In genomic region chr7:58736841-58737547, GRCm38 (mm10) we compare ENCODE assay signal across 15 mouse cellular contexts.
DNase-seq lines count a peak whose midpoint lies in the region; ATAC-seq lines count a peak whose summit lies in the region.
"Had no signal": no experiment of that assay in that cellular context is flagged by ENCODE, and none has a peak within 500 bp of the region (broad histone marks: within the 10 kb centered on the region; RNA-seq: fewer than 3 reads in every experiment).

No protein-coding gene starts in this region.

- no peak for DNase-seq in liver
- peak; percentile 42 for DNase-seq in 3134 (ENCODE audit: extremely low read depth, insufficient read length, low spot score)
- DNase-seq in 416B (ENCODE audit: low read depth): peak; percentile 79
- no peak for DNase-seq in left cerebral cortex, adult 8-10 months (ENCODE audit: low spot score in 2 of 2)
- no peak for DNase-seq in adrenal gland, adult 8-10 months
- DNase-seq: cerebellum, adult 2 months; heart, adult 2 months; heart, postnatal 10 days; liver, embryonic 13.5 days; midbrain, embryonic 14.5 days; right cerebral cortex, postnatal 25 days had no signal

- no peak overlapping the region for H3K4me3 ChIP-seq in liver, embryonic 16.5 days (ENCODE audit: low read depth, low read length)
- H3K4me3 ChIP-seq: heart, adult 2 months; layer of hippocampus, adult 2 months; liver, embryonic 13.5 days had no signal

- no peaks in the 10 kb centered on the region for H3K9me3 ChIP-seq in liver, embryonic 16.5 days (replicated peaks; ENCODE audit: control insufficient read depth, low read length)
- H3K9me3 ChIP-seq: liver, embryonic 13.5 days had no signal

- 0 out of 2 replicates have a peak, but pooled peaks have one; percentile 19 for ATAC-seq in liver, embryonic 16.5 days (ENCODE audit: low read depth)
- peak; percentile 85 to 89 for ATAC-seq in hematopoietic stem cell, adult 5-6 weeks (replicated peaks in 1 of 2; ENCODE audit: insufficient read depth in 1 of 2, low FRiP score in 2 of 2, low TSS enrichment in 1 of 2, low read depth in 1 of 2, poor library complexity in 2 of 2, severe bottlenecking in 2 of 2)
- ATAC-seq: hindbrain, postnatal 0 days had no signal

- H3K36me3 ChIP-seq in liver, embryonic 16.5 days (ENCODE audit: control insufficient read depth, insufficient read depth): no peaks in the 10 kb centered on the region
- H3K36me3 ChIP-seq: liver, embryonic 13.5 days had no signal

- no peaks in the 10 kb centered on the region for H3K27me3 ChIP-seq in liver, embryonic 16.5 days (ENCODE audit: control insufficient read depth, insufficient read depth, low read depth, low read length)
- H3K27me3 ChIP-seq: liver, embryonic 13.5 days had no signal

- WGBS in liver, embryonic 16.5 days (ENCODE audit: insufficient replicate concordance): 58% methylated on average over 3 of the region's 3 CpGs

- no peak overlapping the region for H3K9ac ChIP-seq in liver, embryonic 16.5 days (ENCODE audit: low read depth, low read length)
- H3K9ac ChIP-seq: liver, embryonic 13.5 days had no signal

- H3K4me1 ChIP-seq in liver, embryonic 16.5 days (ENCODE audit: control insufficient read depth, low read depth, low read length): no peaks in the 10 kb centered on the region

- H3K27ac ChIP-seq in liver, embryonic 16.5 days (ENCODE audit: low read length): no peak overlapping the region
- H3K27ac ChIP-seq: heart, adult 2 months; hindbrain, postnatal 0 days; layer of hippocampus, adult 2 months; liver, embryonic 13.5 days had no signal

- H3K4me2 ChIP-seq in liver, embryonic 16.5 days (ENCODE audit: low read depth, low read length): no peak overlapping the region
- H3K4me2 ChIP-seq: liver, embryonic 13.5 days had no signal

Comparison
In these comparisons a context has a peak if more than half of its experiments do, and no peak if none do; other contexts are left out.
1. DNase-seq: peak in 3134 (single experiment) and 416B (single experiment); none in liver (single experiment), left cerebral cortex, adult 8-10 months (0 of 2) and adrenal gland, adult 8-10 months (single experiment).